Mouse (Mus musculus): ENCODE measurements around the gene Clcc1.
A peak's percentile ranks its signal among the peaks of the same experiment; 100 is the strongest.

The Clcc1 gene

DNA sequence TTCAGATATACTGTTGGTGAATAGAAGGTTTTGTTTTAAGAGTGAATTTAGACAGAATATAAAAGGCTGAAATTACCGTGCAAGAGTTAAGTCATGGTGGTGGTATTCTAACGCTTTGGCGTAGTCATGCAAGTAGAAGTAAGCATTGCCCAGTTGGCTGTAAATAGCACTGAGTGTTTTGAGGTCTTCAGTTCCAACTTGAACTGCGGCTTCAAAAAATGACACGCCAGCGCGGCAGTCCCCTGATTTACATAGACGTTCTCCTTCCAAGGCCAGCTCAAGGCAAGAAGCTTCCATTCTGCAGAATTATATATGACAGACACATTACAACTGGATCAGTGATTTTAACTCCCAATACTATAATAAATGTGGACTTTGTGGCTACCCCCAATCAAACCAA is 49.1 kb downstream of the Clcc1 start:
- DNase-seq (ENCODE audit: low spot score in 2 of 2), result no peak

DNA sequence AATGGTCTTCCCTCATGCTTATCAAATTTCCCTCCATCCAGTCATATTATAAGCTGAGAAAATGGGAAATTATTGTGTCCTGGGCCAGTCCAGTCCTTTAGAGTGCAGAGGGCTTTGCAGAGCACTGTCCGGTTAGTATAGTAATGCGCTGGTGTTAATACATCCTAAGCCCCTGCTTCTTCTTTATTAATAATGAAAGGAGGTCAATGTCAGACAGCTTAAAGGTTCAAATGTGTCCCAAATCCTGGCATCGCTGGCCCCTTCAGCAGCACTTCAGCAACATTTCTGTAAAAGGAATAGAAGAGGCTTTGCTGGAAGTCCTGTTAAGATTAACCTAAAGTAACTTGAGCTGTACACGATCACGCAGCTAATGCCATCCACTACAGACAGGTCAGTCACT is 57.6 kb downstream of the Clcc1 start:
- DNase-seq (ENCODE audit: low spot score in 2 of 2), result no peak

DNA sequence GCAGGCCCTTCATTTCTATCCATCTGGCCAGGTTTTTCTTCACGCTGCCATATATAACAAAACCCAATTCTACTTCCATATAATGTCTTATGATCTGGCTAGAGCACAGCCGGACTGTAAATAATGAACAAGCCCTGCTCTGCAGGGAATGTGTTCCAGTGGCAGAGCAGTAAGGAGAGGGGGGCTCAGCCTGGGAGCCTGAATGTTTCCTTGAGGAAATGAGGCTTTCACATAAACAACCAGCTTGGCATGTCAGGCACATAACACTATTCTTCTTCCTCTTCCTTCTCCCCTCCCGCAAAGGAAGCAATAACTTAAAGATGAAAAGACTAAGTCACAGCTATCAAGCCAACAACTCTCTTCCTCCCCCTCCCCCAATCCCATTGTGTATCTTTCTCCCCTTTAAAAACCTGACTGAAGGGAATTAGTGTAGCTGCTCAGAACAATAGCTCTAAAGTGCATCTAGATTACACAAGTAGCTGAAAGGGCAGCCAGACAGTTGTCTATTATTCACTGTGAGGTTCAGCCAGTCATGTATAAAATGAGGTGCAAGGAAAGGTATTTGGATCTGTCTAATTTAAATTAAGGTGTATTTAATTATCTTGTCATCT is 59.5 kb downstream of the Clcc1 start:
- DNase-seq (ENCODE audit: low spot score in 2 of 2), result no peak

- DNase-seq (ENCODE audit: low spot score in 2 of 2), result no peak
Measured at GRCm38 (mm10) chr3:108714837-108715236, 61.1 kb downstream of the Clcc1 start.

DNA sequence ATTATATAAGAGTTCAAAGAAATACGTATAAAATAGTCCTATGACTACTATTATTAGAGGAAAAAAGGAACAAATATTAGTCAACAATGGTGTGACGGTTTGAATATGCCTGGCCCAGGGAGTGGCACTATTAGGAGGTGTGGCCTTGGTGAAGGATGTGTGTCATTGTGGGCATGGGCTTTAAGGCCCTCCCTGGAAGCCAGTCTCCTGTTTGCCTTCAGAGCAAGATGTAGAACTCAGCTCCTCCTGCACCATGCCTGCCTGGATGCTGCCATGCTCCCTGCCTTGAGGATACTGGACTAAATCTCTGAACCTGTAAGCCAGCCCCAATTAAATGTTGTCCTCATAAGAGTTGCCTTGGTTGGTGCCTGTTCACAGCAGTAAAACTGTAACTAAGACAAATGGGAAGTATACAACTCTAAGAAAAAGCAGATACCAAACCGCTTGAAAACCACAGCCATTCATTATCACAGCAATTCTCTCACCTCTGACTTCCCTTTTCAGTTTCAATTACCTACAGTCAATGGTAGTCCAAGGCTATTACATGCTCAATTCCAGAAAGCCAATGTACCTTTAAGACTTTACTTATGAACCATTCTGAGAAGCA is 64.3 kb downstream of the Clcc1 start:
- DNase-seq (ENCODE audit: low spot score in 2 of 2), result peak in 1 of 2 experiments; percentile 16

DNA sequence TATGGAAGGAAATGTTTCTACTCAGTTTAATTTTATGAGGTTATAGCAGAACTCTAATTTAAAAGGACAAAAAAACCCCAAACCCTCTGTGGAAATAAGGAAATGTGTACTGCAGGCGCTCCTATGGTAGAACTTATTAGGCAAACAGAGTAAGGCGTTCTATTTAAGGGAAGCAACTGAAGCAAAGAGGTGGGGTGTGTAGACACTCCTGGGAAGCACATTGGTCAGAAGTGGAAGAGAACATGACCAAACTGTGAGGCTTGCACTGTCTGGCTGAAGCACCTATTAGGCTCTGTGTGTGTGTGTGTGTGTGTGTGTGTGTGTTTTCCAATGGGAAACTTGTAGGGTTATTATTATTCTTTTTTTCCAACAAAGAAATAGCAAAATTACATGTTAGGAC is 65.6 kb downstream of the Clcc1 start:
- no peak for DNase-seq (ENCODE audit: low spot score in 2 of 2)

DNA sequence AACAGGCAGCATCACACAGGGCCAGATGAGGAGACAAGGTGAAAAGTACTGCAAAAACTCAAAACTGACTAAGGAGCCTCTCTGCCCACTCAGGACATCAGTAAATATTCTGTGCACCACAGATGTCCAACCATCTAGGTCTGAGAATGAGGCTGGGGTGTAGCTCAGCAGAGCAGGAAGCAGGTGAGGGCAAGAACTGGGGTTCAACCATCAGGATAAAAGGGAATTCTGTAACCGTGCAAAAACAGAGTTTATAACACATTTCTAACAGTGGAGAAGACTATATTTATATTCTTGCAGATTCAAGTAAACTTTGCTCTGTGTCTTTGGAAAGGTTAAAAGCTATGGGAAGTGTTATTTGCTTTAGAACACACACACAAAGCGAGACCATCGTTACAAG is 66.0 kb downstream of the Clcc1 start:
- DNase-seq (ENCODE audit: low spot score in 2 of 2), result no peak

GRCm38 (mm10) chr3:108721076-108721991 is 67.6 kb downstream of the Clcc1 start:
- no peak for DNase-seq (ENCODE audit: low spot score in 2 of 2)

- peak; percentile 98 for DNase-seq (ENCODE audit: low spot score in 2 of 2)
Measured at GRCm38 (mm10) chr3:108722036-108722872, 68.5 kb downstream of the Clcc1 start, which contains the start of gene Gpsm2. Gene Gpsm2 (minus strand): TSS chr3:108722309.

DNA sequence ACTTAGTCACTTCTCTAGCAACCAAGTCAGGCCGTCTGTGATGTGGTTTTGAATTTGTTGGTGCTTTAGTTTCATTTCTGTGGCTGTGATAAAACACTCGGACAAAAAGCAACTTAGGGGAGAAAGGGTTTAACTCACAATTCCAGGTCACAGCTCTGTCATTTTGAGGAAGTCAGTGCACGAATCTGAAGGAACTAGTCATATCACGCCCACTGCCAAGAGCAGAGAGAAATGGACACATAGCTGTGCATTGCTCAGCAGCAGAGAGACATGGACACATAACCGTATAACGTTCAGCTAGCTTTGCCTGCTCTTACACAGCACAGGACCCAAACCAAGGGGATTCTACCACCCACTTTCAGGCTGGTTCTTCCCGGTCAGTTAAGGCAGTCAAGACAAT is 72.7 kb downstream of the Clcc1 start:
- no peak for DNase-seq (ENCODE audit: low spot score in 2 of 2)

GRCm38 (mm10) chr3:108727344-108727743 is 73.6 kb downstream of the Clcc1 start:
- no peak for DNase-seq (ENCODE audit: low spot score in 2 of 2)

GRCm38 (mm10) chr3:108727776-108728175 is 74.1 kb downstream of the Clcc1 start:
- no peak for DNase-seq (ENCODE audit: low spot score in 2 of 2)

Measured in spleen, postnatal 4 days (tissue).